Mouse (Mus musculus): ENCODE data around the gene Adat3.

GRCm38 (mm10) chr10:80604988-80605387, 2.3 kb downstream of the Adat3 start:
- TF ChIP-seq CTCF (IDR thresholded peaks at IDR 0.05; ENCODE audit: extremely low read depth, insufficient read depth, insufficient read length, insufficient replicate concordance) (no peak), POLR2A (IDR thresholded peaks at IDR 0.05; ENCODE audit: low read depth, low read length) (no peak)

All from spleen, adult 2 months (tissue).